Mouse (Mus musculus) cerebral cortex, adult 2 months (tissue): ENCODE measurements around the gene Marc2.

Experiments used
- WGBS: fragments of 180-500 bp; shearing (Covaris S2); methylation state at CpG from one replicate; pipeline ENCODE4 v1.1.7; 2018; 5-methylcytosine and 5-hydroxymethylcytosine counted together

Gene Marc2

DNA sequence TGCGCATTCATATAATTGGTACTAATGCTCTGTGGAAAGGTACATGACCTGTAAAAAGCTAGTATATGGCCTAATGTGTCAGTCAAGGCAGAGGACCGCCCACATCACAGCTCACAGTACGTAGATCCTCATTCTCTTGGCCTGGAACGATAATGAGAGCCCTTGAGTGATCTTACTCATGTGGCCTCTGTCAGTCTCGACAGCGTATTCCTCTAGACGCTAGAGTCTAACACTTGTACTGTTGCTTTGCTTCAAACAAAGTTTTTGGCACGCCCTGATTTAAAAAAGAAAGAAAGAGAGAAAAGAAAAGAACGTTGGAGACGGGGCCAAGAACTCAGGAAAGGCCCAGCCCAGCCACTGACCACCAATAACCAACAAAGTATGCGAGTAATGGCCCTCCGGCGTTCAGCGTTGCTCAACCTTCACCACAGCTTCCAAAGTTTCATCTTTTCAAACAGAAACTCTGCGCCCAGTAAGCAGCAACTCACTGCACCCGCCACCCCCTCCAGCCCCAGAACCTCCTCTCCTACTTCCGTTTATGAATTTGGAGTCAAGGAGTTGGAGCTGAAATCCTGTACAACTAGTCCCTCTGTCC, 37.7 kb downstream of the Marc2 start:
- 88% methylated on average over 17 of the region's 17 CpGs for WGBS

DNA sequence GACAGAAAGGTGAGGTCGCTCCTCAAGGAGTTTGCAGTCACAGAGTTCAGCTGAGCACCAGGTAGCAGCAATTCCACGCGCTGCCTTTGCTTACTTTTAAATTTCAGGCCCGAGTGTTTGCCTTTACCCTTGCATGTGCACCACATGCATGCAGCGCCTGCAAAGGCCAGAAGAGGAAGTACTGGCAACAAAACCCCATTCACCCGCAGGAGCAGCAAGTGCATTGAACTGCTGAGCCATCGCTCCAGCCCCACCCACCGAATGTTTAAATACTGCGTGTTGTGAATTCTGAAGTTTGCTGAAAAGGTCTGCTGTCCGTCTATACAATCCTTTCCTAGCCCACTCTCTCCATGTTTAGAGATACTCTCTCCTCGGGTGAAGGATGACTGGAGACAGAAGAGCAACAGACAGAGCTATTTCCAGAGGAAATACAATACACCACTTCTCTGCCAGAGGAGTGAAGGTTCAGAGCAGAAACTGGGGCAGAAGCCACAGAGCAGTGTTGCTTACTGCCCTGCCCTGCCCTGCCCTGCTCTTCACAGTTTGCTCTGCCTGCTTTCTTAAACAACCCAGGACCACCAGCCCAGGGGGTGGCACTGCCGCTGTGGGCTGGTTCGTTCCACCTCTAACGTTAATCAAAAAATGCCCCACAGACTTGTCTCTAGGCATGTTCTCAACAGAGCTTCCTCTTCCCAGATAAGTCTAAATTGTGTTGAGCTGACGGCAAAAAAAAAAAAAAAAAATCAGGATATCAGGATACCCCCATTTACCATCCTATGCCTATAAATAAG, 38.4 kb downstream of the Marc2 start:
- WGBS = 68% methylated on average over 15 of the region's 15 CpGs

DNA sequence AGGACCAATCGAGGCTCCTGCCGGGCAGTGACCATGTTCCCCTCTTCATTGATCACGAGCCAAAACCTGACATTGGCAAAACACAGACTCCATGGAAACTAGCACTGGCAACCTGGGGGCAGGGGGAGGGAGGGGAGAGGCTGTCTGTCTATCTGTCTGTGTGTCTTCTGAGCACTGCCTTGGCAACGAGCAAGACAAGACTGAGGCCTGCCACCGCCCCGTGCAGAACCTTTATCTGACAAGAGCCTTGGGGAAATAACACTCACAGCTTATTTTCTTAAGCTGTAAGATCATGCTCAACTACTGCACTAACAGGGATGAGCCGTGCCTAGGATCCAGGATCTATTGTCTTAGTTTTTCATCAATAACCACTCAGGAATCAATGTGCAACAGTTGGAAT, 39.1 kb downstream of the Marc2 start:
- WGBS = 78% methylated on average over 7 of the region's 7 CpGs

DNA sequence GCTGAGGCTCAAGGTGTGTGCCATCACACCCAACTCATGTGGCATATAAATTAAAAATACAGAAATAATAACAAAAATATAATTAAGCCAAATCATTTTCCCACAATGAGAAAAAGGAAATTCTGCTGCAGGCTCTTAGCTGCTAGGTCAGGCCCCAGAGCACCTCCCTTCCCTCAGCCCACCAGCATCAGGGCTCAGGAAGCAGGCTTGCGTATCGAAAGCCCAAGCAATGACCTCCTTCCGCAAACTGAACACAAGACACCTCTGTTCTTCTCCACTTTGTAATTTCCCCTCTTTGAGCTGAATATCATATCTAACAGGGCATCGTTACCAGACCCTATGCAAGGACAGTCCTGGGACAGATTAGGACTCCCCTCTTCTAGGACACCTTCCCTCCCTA, 40.5 kb downstream of the Marc2 start:
- 96% methylated on average over 4 of the region's 4 CpGs for WGBS

DNA sequence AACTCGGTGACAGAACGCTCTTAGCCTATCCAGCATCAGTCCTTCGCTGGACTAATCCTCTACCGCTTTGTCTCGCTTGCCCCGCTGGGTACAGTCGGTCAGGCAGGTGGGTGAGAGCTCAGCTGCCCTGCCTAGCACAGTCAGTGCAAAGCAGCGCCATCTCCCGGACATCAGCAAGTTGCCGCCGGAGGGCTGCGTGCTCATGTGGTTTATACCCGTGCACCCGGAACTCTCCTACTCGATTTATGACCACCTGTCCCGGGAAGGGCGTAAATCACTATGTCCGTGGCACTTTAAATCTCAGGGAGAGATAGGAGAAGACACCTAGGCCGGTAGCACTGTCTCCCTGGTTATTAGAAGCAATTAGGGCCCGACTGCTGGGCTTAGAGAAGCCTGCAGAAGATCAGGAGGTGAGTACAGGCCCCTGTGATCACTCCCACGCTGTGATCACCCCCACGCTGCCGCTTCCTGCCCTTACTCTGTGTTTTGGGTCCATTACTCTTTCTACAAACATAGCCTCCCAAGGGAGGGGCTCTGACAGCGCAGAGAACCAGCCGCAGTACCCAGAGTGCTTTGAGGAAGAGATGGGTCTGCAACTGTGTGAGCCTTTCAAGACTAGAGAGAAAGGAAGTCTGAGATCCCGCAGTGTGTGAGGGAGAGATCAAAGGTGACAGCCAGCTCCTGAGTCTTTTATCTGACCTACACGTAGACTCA, 52.9 kb downstream of the Marc2 start:
- 45% methylated on average over 27 of the region's 27 CpGs for WGBS

DNA sequence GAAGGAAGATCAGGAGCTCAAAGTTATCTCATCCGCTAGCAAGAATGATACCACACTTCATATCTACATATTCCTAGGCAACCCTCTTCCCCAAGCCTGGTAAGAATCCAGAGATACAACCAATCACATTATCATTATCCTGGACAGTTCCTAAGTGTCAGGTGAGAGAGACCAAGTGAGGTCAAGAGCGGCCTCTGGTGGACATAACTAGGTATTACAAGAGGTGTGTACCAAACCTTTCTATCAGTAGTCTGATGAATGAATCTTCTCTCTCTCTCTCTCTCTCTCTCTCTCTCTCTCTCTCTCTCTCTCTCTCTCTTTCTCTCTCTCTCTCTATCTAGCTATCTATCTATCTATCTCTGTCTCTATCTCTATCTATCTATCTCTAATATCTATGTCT, 55.1 kb downstream of the Marc2 start:
- 10% methylated on average over 2 of the region's 2 CpGs for WGBS

DNA sequence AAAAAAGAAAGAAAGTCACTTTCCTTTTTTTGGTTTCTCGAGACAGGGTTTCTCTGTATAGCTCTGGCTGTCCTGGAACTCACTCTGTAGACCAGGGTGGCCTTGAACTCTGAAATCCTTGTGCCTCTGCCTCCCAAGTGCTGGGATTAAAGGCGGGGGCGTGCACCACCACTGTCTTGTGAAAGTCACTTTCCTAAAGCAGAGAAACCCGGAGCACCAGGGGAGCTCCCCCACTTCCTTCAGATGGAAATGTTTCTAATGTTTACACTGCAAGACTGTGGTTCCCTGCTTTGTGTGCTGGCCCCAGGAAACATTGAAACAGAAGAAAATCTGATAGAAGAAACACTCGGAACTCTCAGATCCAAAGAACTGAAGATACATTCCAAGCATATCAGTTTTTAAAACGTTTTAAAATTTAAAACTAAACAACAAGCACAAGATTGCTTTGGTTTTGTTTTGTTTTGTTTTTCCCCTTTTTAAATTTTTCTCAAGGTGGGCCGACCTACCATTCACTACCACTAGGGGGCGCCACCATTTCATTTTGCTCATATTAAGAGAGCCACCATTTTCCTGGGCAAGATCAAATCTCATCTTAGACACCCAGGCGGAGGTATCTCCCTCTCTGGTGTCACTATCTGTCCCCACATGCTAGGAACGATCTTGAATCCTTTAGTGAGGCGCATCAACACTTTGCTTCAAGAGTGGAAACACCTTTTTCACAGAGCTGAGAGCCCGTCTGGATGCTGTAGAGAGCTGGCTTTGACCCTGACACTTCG, 59.7 kb downstream of the Marc2 start:
- 65% methylated on average over 13 of the region's 13 CpGs for WGBS

DNA sequence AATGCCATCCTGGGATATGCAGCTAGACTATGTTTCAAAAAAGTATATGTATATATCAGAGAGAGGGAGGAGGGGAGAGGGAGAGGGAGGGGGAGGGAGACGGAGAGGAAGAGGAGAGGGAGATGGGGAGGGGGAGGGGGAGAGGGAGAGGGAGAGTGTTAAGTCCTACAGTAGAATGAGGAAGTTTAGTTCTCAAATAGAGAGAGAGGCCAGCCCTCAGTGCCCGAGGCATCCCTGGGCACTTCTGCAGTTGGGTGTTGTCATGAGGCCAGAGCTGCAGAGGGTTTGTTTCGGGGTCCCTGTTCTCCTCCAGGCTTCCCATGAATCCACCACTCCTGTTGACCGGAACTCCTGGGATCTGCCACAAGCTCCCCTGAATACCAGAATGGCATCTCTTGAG, 62.6 kb downstream of the Marc2 start:
- 79% methylated on average over 4 of the region's 4 CpGs for WGBS

DNA sequence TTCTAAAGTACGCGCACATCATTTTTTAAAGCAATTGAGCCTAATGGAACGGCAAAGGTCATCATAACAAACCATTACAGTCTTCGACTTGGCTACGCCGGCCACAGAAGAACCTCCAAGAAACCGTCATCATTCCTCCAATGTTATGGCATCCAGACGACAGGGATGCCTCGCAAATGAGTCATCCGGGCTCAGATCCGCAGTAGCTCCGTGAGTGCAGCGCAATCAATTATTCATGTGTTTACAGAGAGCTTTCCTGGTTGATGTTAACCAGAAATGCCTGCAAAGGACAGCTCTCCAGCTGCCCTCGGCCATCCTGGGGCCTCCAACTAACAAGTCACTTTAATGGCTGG, 64.1 kb downstream of the Marc2 start:
- WGBS = 80% methylated on average over 14 of the region's 14 CpGs

DNA sequence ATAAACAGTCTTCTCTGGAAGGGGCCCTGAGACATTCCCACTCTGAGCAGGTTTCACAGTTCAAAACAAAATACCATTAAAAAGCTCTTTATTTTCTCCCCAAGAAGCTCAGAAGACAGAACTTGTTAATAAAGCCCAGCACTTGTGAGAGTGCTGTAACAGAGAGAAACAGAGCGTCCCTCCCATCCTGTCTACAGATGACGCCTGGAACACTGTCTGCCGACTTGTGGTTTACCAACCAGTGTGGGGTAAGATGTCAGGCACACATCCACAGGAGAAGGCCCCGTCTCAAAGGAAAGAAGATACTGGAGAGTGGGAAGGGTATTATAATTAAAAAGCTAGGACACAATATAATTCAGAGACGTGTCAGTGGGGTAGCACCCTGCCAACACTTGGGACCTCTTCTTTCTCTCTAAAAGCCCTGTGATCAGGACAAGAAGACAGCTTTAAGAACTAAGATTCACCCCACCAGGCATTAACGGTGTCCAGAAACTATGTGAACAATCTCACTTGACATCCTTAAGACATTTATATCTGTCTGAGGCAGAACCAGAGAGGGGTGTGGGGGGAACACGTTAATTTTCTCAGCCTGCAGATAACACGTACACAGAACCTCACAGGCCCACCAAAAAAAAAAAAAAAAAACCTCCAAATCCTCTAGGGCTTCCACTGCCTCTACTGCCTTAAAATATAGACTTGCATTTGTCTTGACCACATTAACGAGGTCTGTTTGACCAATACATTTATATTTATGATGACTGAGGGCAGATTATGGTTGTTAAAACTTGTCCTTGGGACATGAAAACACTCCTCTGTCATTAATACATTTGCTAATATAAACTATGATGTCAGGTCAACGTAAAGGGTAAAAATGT, 64.7 kb downstream of the Marc2 start:
- WGBS = 87% methylated on average over 10 of the region's 10 CpGs

DNA sequence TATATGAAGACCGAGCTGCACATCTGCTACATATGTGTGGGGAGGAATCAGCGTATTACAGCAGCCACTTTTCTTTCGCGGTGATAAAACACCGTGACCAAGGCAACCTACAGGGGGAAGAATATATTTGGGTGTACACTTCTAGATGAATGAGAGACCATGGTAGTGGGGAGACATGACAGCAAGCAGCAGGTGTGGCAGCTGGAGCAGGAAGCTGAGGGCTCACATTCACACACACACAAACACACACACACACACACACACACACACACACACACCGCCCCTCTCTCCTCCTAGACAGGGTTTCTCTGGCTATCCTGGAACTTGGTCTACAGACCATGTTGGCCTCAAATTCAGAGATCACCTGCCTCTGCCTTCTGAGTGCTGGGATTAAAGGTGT, 68.1 kb downstream of the Marc2 start:
- WGBS = 94% methylated on average over 6 of the region's 6 CpGs

DNA sequence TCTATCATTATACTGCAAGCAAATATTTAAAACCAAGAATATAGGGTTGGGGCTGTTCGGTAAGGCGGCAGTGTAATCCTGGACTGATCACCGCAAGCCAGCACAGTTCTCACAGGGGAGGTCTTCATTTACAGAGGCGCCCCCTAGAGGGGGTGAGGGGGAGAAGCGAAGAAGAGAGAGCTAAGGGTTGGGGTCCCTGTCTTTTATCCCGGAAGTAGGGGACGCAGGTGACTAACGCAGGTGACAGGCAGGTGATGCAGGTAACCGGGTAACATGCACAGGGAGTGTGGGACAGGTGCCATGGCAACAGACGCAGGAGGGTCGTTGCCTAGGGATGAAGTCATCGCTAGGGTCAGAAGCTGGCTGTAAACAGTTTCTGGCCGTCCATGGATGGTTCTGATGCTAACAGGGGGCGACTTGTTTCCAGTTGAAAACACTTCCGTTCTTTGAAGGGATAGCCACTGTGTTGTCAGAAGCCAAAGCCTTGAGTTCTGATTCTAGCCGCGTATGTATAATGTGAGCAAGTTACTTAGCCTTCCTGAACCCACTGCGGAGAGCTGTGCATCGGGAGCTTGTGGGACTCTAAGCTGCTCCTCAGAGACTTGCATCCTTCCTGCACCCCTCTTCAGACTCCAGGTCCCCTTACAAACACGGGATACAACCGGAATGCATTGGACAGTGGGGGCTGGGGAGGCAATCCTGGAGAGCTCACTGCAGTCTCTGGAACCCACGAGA, 69.0 kb downstream of the Marc2 start:
- 31% methylated on average over 22 of the region's 22 CpGs for WGBS

DNA sequence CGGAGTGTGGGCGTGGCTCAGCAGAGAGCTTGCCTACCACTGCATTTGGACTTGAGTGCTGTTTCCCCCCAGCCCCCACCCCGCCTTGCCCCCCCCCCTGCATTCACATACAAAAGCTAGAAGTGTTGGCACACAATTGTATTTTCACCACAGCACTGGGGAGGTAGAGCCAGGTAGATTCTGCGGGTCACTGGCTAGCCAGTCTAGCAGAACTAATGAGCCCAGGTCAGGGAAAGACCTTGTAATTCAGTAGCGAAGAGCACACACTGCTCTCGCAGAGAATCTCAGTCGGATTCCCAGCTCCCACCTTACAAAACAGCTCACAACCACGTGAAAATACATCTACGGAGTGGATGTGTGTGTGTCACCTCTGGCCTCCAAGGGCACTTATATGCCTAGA, 71.0 kb downstream of the Marc2 start:
- 70% methylated on average over 9 of the region's 9 CpGs for WGBS

DNA sequence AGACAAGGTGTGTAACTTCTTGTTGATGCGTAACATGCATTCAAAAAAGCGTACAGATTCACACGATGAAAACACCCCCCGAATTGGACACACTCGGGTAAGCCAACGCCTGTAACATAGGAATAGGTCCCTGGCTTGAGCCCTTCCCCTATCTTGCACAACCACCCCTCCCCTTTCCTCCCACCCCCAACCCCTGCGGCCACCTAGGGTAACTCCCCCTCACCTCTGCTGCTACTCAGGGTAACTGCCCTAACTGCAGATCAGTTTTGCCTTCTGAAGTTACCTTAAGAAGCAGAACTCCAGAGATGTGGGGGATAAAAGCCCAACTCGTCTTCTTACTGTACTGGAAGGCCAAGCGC, 74.4 kb downstream of the Marc2 start:
- 18% methylated on average over 9 of the region's 9 CpGs for WGBS

DNA sequence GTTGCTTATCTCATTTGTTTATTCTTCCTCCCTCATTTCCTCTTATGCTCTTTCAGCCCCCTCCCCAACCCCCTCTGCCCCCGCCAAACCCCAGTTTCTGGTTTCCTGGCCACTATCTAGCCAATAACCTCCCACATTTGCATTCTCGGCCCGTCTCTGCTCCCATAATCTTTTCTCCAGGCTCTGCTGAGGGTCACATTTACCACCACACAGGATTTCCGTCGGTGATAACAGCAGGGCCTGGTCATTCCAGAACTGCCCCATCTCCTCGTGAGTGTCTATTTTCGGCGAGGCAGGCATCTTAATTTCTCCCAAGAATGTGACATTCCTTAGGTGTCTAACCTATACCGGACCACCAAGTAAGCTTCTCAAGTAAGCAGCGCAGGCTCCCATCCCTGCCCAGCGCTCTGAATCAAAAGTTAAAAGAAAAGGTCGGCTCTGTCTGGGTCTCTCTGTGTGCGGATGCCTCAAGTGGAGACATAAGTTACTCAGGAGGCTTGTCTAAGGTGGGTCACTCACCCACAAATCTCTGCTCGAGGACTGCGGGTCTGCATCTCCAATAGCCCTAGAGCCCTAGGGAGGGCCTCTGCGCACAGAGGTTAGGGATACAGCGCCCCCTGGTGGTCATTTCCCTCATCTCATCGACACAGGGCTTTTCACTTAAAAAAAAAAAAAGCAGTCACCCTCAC, 74.9 kb downstream of the Marc2 start:
- WGBS = 42% methylated on average over 18 of the region's 18 CpGs

DNA sequence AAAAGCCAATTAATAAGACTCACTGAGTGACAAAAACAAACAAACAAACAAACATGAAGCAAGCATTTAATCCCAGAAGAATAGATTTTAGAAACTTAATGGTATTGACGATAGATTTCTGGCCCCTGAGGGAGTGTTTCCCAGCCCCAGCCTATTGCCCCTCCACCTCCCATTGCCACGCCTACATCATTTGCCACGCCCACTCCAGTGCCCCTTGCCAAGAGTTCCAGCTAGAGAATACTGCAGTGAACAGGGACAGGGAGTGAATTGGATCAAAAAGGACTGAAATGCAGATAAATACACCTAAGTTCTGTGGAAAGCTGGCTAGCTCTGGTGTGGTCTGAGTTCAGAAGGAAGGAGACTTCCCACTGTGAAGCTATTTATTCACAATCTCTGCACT, 82.4 kb downstream of the Marc2 start:
- 56% methylated on average over 3 of the region's 3 CpGs for WGBS
